Mouse (Mus musculus): ENCODE results near the gene Ifi213. TPM values are rescaled to one million over a fixed set of nuclear protein-coding genes. Genes with fewer than 3 reads are reported as not detected.

The Ifi213 gene
- 0.03 TPM in 2 replicates for polyA plus RNA-seq (2012; rRNA removed)

DNA sequence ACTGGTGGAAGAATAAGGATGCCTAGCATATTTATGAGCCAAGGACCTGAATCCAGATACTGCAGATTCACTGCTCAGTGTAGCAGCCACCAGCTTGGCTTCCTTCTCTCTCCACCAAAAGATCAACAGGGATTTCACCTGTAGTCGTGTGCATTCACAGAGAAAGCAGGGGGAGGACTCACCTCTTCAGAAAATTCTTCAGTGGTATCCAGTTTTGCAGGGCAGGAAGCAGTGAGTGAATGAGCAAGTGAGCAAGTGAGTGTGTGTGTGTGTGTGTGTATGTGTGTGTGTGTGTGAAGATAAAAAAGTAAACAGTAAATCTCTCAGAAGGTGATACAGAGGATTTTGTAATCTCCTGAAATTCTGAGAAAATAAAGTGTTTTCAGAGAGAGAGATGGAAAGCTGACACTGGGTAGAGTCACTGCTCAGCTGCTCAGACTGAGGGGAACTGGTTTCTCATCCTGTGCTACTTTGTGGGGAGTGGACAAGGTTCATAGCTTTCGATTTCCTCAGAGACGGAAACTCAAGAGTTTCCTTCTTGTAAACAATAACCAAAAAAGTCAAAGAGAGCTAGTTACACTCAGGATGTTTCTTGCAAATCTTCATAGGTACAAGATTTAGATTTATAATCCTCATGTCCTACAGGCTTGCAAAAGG lies at the start of gene Ifi213:
TSS of gene Ifi213 (minus strand) at position 437 of the 657 bp plus-strand sequence.

DNA sequence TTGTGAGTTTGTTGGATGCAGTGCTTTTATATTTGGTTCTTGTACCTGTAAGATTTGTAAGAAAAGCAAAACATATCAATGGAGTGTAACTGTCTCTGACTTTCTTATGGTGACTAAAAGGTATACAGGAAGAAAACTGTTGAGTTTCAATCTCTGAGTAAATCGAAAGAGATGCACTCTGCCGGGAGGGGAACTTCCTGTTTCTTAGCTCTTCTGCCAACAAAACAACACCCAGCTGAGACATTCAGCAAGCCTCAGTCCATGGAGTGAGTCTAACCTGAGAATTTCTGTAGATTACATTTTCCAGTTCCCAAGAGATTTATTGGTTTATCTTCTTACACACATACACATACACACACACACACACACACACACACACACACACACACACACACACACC lies 31.5 kb upstream of the Ifi213 start, which contains the start of gene Ifi209:
TSS of gene Ifi209 (plus strand) at position 296 of the 400 bp plus-strand sequence.

DNA sequence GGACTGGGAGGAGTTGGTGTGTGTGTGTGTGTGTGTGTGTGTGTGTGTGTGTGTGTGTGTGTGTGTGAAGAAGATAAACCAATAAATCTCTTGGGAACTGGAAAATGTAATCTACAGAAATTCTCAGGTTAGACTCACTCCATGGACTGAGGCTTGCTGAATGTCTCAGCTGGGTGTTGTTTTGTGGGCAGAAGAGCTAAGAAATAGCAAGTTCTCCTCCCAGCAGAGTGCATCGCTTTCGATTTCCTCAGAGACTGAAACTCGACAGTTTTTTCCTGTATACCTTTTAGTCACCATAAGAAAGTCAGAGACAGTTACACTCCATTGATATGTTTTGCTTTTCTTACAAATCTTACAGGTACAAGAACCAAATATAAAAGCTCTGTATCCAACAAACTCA lies 63.3 kb downstream of the Ifi213 start, which contains the start of gene Ifi214:
TSS of gene Ifi214 (minus strand) at position 167 of the 400 bp plus-strand sequence.

Other genes starting within 250 kb of the Ifi213 start
- gene Aim2, start 248.4 kb downstream of the Ifi213 start, polyA plus RNA-seq (2012; rRNA removed) = 0.11 and 0.22 TPM in 2 replicates
- 6.6 and 10.1 TPM in 2 replicates for gene Cadm3, start 231.6 kb downstream of the Ifi213 start, polyA plus RNA-seq (2012; rRNA removed)
- gene Ifi206, start 108.2 kb downstream of the Ifi213 start, polyA plus RNA-seq (2012; rRNA removed) = 0.06 and 0.08 TPM in 2 replicates
- gene Ifi214, start 63.3 kb downstream of the Ifi213 start, polyA plus RNA-seq (2012; rRNA removed) = 0.02 TPM in 1 of 2 replicates, not detected in the other
- gene Ifi209, start 31.6 kb upstream of the Ifi213 start, polyA plus RNA-seq (2012; rRNA removed) = not detected in 2 replicates
- 0.14 and 0.17 TPM in 2 replicates for gene Ifi208, start 74.4 kb upstream of the Ifi213 start, polyA plus RNA-seq (2012; rRNA removed)
- gene Ifi207, start 142.5 kb upstream of the Ifi213 start, polyA plus RNA-seq (2012; rRNA removed) = 0.32 and 0.75 TPM in 2 replicates
- gene Ifi204, start 167.7 kb upstream of the Ifi213 start, polyA plus RNA-seq (2012; rRNA removed) = 0.13 TPM in 1 of 2 replicates, not detected in the other